Mouse (Mus musculus) stomach, postnatal 0 days (tissue): ENCODE results near the gene Crct1.

Source experiments
- CTCF ChIP-seq: IDR thresholded peaks from 2 replicates; pipeline ENCODE4 v1.5.1; 2016; ENCODE audit warnings: antibody characterized with exemption, low read depth, mild to moderate bottlenecking, moderate library complexity
- EP300 ChIP-seq: optimal IDR thresholded peaks from 2 replicates; pipeline ENCODE3; 2016; ENCODE audit warnings: antibody characterized with exemption

GRCm38 (mm10) chr3:93014378-93014801 lies 1.1 kb downstream of the Crct1 start:
- TF ChIP-seq CTCF: no peak
- no peak for TF ChIP-seq EP300
